Mouse (Mus musculus) ES-Bruce4 (cell line): Measurements from ENCODE around the gene Serinc3.
"Not testable (repeated sequence)": the region's sequence is repeated elsewhere in the genome, so short reads cannot be mapped to it uniquely, and the experiment has no call there.

ENCODE experiments used
- CTCF ChIP-seq: IDR thresholded peaks from one replicate; pipeline ENCODE4 v1.8.1; 2011; ENCODE audit warnings: low read depth, low read length
- POLR2A ChIP-seq: IDR thresholded peaks from one replicate; pipeline ENCODE4 v1.8.1; 2011; ENCODE audit warnings: low read length; ENCODE audit not compliant: insufficient read depth

- not testable (repeated sequence) for TF ChIP-seq CTCF, POLR2A
Measured at GRCm38 (mm10) chr2:163688377-163688776, 43.4 kb upstream of the Serinc3 start.
